Mouse (Mus musculus) midbrain, embryonic 14.5 days (tissue): Measurements from ENCODE around the gene Ccl1. TPM values are rescaled to one million over a fixed set of nuclear protein-coding genes. Genes with fewer than 3 reads are reported as not detected.

ENCODE experiments used
- ATAC-seq: fragments of 200-750 bp; cut with Nextera tagmentation; 2 replicates; pipeline ENCODE4 v1.8.0; 2017; ENCODE audit warnings: moderate number of reproducible peaks, moderate library complexity; ENCODE audit not compliant: low FRiP score, low TSS enrichment
- DNase-seq: peaks from one replicate; pipeline ENCODE4 v3.0.0-alpha.2; 2015
- H3K27ac ChIP-seq: fragments of 300-500 bp; sonication (generic); replicated peaks from 2 replicates; pipeline ENCODE4 v1.5.1; 2014; ENCODE audit warnings: mild to moderate bottlenecking, low read depth, low read length, moderate library complexity
- H3K27me3 ChIP-seq: fragments of 300-500 bp; sonication (generic); 2 replicates; pipeline ENCODE4 v1.6.1; 2014; ENCODE audit warnings: low read length, control low read depth, mixed read lengths; ENCODE audit not compliant: control insufficient read depth, insufficient read depth
- H3K36me3 ChIP-seq: fragments of 300-500 bp; sonication (generic); 2 replicates; pipeline ENCODE4 v1.6.1; 2014; ENCODE audit warnings: low read length, control low read depth; ENCODE audit not compliant: control insufficient read depth, insufficient read depth
- H3K4me1 ChIP-seq: fragments of 300-500 bp; sonication (generic); 2 replicates; pipeline ENCODE4 v1.6.1; 2014; ENCODE audit warnings: mild to moderate bottlenecking, antibody characterized with exemption, low read length, control low read depth; ENCODE audit not compliant: control insufficient read depth, insufficient read depth
- H3K4me2 ChIP-seq: fragments of 300-500 bp; sonication (generic); 2 replicates; pipeline ENCODE4 v1.6.1; 2014; ENCODE audit warnings: mild to moderate bottlenecking, low read length, moderate library complexity
- H3K4me3 ChIP-seq: fragments of 300-500 bp; sonication (generic); replicated peaks from 2 replicates; pipeline ENCODE4 v1.5.1; 2014; ENCODE audit warnings: low read depth, low read length
- H3K9ac ChIP-seq: fragments of 300-500 bp; sonication (generic); replicated peaks from 2 replicates; pipeline ENCODE4 v1.6.1; 2014; ENCODE audit warnings: mild to moderate bottlenecking, low read length, moderate library complexity
- H3K9me3 ChIP-seq: fragments of 300-500 bp; sonication (generic); 2 replicates; pipeline ENCODE4 v1.6.1; 2016; ENCODE audit warnings: low read length, control low read depth, mixed read lengths; ENCODE audit not compliant: control insufficient read depth
- WGBS: fragments of 180-500 bp; shearing (Covaris S2); extraction: QIAGEN DNeasy Blood & Tissue Kit; methylation state at CpG from one replicate; pipeline ENCODE4 v1.1.7; 2014; 5-methylcytosine and 5-hydroxymethylcytosine counted together
- polyA plus RNA-seq: library from polyadenylated mRNA; unstranded; fragments of >200 nt; fragmentation: Nextera tagmentation; extraction: Ambion mirVana; gene quantifications from 2 replicates; pipeline ENCODE4 v1.2.1, GENCODE M21; 2014

Gene Ccl1
- polyA plus RNA-seq, 1 experiment from 2014 or later, result 1.1 TPM

- no peak for DNase-seq
- H3K4me3 ChIP-seq, result no peak overlapping the region
- no peaks in the 10 kb centered on the region for H3K4me1 ChIP-seq
- ATAC-seq, result no peak
- no peak overlapping the region for H3K27ac ChIP-seq
- no peak overlapping the region for H3K9ac ChIP-seq
- H3K9me3 ChIP-seq, result no peaks in the 10 kb centered on the region
- H3K27me3 ChIP-seq, result no peaks in the 10 kb centered on the region
- no peaks in the 10 kb centered on the region for H3K36me3 ChIP-seq
- WGBS, result 77% methylated on average over 8 of the region's 8 CpGs
- no peak overlapping the region for H3K4me2 ChIP-seq
These were observed 31.2 kb downstream of the Ccl1 start for GRCm38 (mm10) chr11:82274149-82274812.

- ATAC-seq, result no peak
These were observed 46.4 kb downstream of the Ccl1 start for GRCm38 (mm10) chr11:82259131-82259530.

GRCm38 (mm10) chr11:82255601-82256000, 49.9 kb downstream of the Ccl1 start:
- Histone ChIP-seq H3K4me1 (peaks cover 22% of the 10 kb centered on the region), H3K4me3 (no peak overlapping the region), H3K27me3 (no peaks in the 10 kb centered on the region), H3K27ac (no peak overlapping the region), H3K9me3 (no peaks in the 10 kb centered on the region), H3K4me2 (no peak overlapping the region), H3K9ac (no peak overlapping the region), H3K36me3 (no peaks in the 10 kb centered on the region)
- ATAC-seq (no peak), DNase-seq (peak; percentile 76)
- WGBS, result 37% methylated on average over 4 of the region's 4 CpGs

More at GRCm38 (mm10) chr11:82259131-82259530, 46.4 kb downstream of the Ccl1 start:
- Histone ChIP-seq H3K4me1 (peaks cover 10% of the 10 kb centered on the region), H3K27me3 (no peaks in the 10 kb centered on the region), H3K36me3 (no peaks in the 10 kb centered on the region), H3K27ac (no peak overlapping the region), H3K4me3 (no peak overlapping the region), H3K9ac (no peak overlapping the region), H3K9me3 (no peaks in the 10 kb centered on the region), H3K4me2 (no peak overlapping the region)
- DNase-seq, result no peak
- WGBS, result 41% methylated on average over 4 of the region's 4 CpGs

GRCm38 (mm10) chr11:82253421-82253820, 52.1 kb downstream of the Ccl1 start:
- Histone ChIP-seq H3K4me2 (no peak overlapping the region), H3K4me1 (peaks cover 12% of the 10 kb centered on the region; the same call in 1 of the 2 replicates), H3K9me3 (no peaks in the 10 kb centered on the region), H3K4me3 (no peak overlapping the region), H3K36me3 (no peaks in the 10 kb centered on the region), H3K27me3 (no peaks in the 10 kb centered on the region), H3K9ac (no peak overlapping the region), H3K27ac (no peak overlapping the region)
- peak; percentile 65 for DNase-seq
- ATAC-seq, result no peak
- 24% methylated on average over 4 of the region's 4 CpGs for WGBS

GRCm38 (mm10) chr11:82251251-82251650, 54.2 kb downstream of the Ccl1 start:
- Histone ChIP-seq H3K36me3 (no peaks in the 10 kb centered on the region), H3K9ac (no peak overlapping the region), H3K4me1 (peaks cover 12% of the 10 kb centered on the region; the same call in 1 of the 2 replicates), H3K4me3 (no peak overlapping the region), H3K9me3 (no peaks in the 10 kb centered on the region), H3K4me2 (no peak overlapping the region), H3K27ac (no peak overlapping the region), H3K27me3 (no peaks in the 10 kb centered on the region)
- 41% methylated on average over 6 of the region's 6 CpGs for WGBS
- DNase-seq, result no peak
- no peak for ATAC-seq

- no peak overlapping the region for H3K4me2 ChIP-seq
- H3K9me3 ChIP-seq, result no peaks in the 10 kb centered on the region
- peak; percentile 6 for DNase-seq
- peaks cover 12% of the 10 kb centered on the region; the same call in 1 of the 2 replicates for H3K4me1 ChIP-seq
- H3K9ac ChIP-seq, result no peak overlapping the region
- no peak for ATAC-seq
- H3K4me3 ChIP-seq, result no peak overlapping the region
- H3K27me3 ChIP-seq, result no peaks in the 10 kb centered on the region
- no peaks in the 10 kb centered on the region for H3K36me3 ChIP-seq
- 58% methylated on average over 6 of the region's 6 CpGs for WGBS
- H3K27ac ChIP-seq, result no peak overlapping the region
These were observed 55.5 kb downstream of the Ccl1 start for GRCm38 (mm10) chr11:82249945-82250344.

GRCm38 (mm10) chr11:82237439-82237838, 68.1 kb downstream of the Ccl1 start:
- Histone ChIP-seq H3K36me3 (no peaks in the 10 kb centered on the region), H3K4me2 (no peak overlapping the region), H3K27ac (no peak overlapping the region), H3K4me1 (peaks cover 6% of the 10 kb centered on the region; the same call in 1 of the 2 replicates), H3K9ac (no peak overlapping the region), H3K9me3 (no peaks in the 10 kb centered on the region), H3K4me3 (no peak overlapping the region), H3K27me3 (no peaks in the 10 kb centered on the region)
- peak; percentile 67 for DNase-seq
- ATAC-seq, result peak; percentile 20; the same call in 1 of the 2 replicates
- 33% methylated on average over 5 of the region's 5 CpGs for WGBS

GRCm38 (mm10) chr11:82235551-82236207, 69.8 kb downstream of the Ccl1 start:
- ATAC-seq (0 out of 2 replicates have a peak, but pooled peaks have one; percentile 43), DNase-seq (peak; percentile 91)
- H3K4me3 ChIP-seq, result no peak overlapping the region
- no peak overlapping the region for H3K27ac ChIP-seq
- no peak overlapping the region for H3K4me2 ChIP-seq
- peaks cover 6% of the 10 kb centered on the region; the same call in 1 of the 2 replicates for H3K4me1 ChIP-seq
- H3K9ac ChIP-seq, result no peak overlapping the region
- H3K9me3 ChIP-seq, result no peaks in the 10 kb centered on the region
- no peaks in the 10 kb centered on the region for H3K36me3 ChIP-seq
- H3K27me3 ChIP-seq, result no peaks in the 10 kb centered on the region
- WGBS, result 34% methylated on average over 2 of the region's 2 CpGs

- Histone ChIP-seq H3K9ac (no peak overlapping the region), H3K4me1 (peaks cover 6% of the 10 kb centered on the region; the same call in 1 of the 2 replicates), H3K4me3 (no peak overlapping the region), H3K36me3 (no peaks in the 10 kb centered on the region), H3K4me2 (no peak overlapping the region), H3K9me3 (no peaks in the 10 kb centered on the region), H3K27ac (no peak overlapping the region), H3K27me3 (no peaks in the 10 kb centered on the region)
- DNase-seq (no peak), ATAC-seq (no peak)
- 68% methylated on average over 6 of the region's 6 CpGs for WGBS
These were observed 71.5 kb downstream of the Ccl1 start for GRCm38 (mm10) chr11:82233991-82234390.
